Mouse (Mus musculus): ENCODE results near the gene Thrb. TPM values are rescaled to one million over a fixed set of nuclear protein-coding genes. Genes with fewer than 3 reads are reported as not detected.

Thrb gene
- polyA plus RNA-seq (2021; fragmentation: Nextera tagmentation): 39.6 and 41.0 TPM in 2 replicates
- long read RNA-seq, experiment 1, full-length matches to known transcripts: 13 of 58 reads
- long read RNA-seq, experiment 1, partial matches to known transcripts: 6 of 58 reads
- long read RNA-seq, experiment 1, other reads (novel, unspliced or antisense): 39 of 58 reads
- long read RNA-seq, experiment 2, full-length matches to known transcripts: 4 of 60 reads
- long read RNA-seq, experiment 2, partial matches to known transcripts: 4 of 60 reads
- long read RNA-seq, experiment 2, other reads (novel, unspliced or antisense): 52 of 60 reads

DNA sequence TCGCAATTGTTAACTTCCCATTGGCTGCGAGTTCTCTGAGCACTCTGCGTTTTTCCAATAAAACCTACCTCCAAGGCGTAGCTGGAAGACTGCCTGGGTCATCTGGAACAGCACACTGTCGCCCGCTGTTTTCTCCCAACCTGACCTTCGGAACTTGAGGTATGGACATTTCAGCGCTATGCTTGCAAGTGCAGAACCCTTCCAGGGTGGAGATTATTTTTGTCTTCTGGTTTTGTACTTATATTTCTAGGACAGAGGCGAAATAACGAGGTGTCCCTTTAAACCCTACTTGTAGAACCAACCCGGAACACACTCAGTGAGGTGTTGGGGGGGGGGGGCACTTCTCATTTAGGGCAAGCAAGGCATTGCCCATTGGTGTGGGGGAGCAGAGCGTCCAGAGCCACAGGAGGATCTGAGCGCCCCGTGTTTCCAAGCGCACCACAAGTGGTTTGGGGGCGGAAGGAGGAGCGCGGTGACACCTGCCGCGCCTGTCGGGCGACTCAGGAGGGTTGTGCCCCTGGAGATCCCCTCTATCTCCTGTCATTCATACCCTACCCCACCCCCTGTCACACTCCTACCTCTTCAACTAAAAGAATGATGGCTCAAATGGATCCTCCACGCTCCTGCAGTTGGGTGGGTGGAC is at the start of gene Thrb:
TSS of gene Thrb (plus strand) at position 576 of the 643 bp plus-strand sequence.

